Mouse (Mus musculus): Measurements from ENCODE around the gene Rasgrp2. TPM values are rescaled to one million over a fixed set of nuclear protein-coding genes. Genes with fewer than 3 reads are reported as not detected.

The Rasgrp2 gene
- total RNA-seq, 4 experiments from 2014 or later: 35.0 to 44.1 (median 40.9) TPM

GRCm38 (mm10) chr19:6382323-6382924, 16.7 kb upstream of the Rasgrp2 start:
- DNase-seq (ENCODE audit: low spot score in 2 of 2): no peak

- no peak for DNase-seq (ENCODE audit: low spot score in 2 of 2)
Measured at GRCm38 (mm10) chr19:6383470-6383869, 15.7 kb upstream of the Rasgrp2 start.

GRCm38 (mm10) chr19:6384128-6384527, 15.0 kb upstream of the Rasgrp2 start, which contains the start of gene Pygm:
Gene Pygm (plus strand): TSS chr19:6384399.
- DNase-seq (ENCODE audit: low spot score in 2 of 2): no peak

- no peak for DNase-seq (ENCODE audit: low spot score in 2 of 2)
Measured at GRCm38 (mm10) chr19:6384954-6385353, 14.2 kb upstream of the Rasgrp2 start.

- no peak for DNase-seq (ENCODE audit: low spot score in 2 of 2)
Measured at GRCm38 (mm10) chr19:6385419-6385818, 13.7 kb upstream of the Rasgrp2 start.

GRCm38 (mm10) chr19:6385821-6386220, 13.3 kb upstream of the Rasgrp2 start:
- no peak for DNase-seq (ENCODE audit: low spot score in 2 of 2)

GRCm38 (mm10) chr19:6386234-6386633, 12.9 kb upstream of the Rasgrp2 start:
- DNase-seq (ENCODE audit: low spot score in 2 of 2): no peak

GRCm38 (mm10) chr19:6388006-6388405, 11.1 kb upstream of the Rasgrp2 start:
- DNase-seq (ENCODE audit: low spot score in 2 of 2): no peak

- no peak for DNase-seq (ENCODE audit: low spot score in 2 of 2)
Measured at GRCm38 (mm10) chr19:6389803-6390202, 9.3 kb upstream of the Rasgrp2 start.

- no peak for DNase-seq (ENCODE audit: low spot score in 2 of 2)
Measured at GRCm38 (mm10) chr19:6390251-6390650, 8.9 kb upstream of the Rasgrp2 start.

GRCm38 (mm10) chr19:6392743-6393393, 6.3 kb upstream of the Rasgrp2 start:
- DNase-seq (ENCODE audit: low spot score in 2 of 2): no peak

- no peak for DNase-seq (ENCODE audit: low spot score in 2 of 2)
Measured at GRCm38 (mm10) chr19:6393637-6394036, 5.5 kb upstream of the Rasgrp2 start.

GRCm38 (mm10) chr19:6396237-6396636, 2.9 kb upstream of the Rasgrp2 start:
- DNase-seq (ENCODE audit: low spot score in 2 of 2): no peak

- no peak for DNase-seq (ENCODE audit: low spot score in 2 of 2)
Measured at GRCm38 (mm10) chr19:6397582-6398249, 1.4 kb upstream of the Rasgrp2 start.

- no peak for DNase-seq (ENCODE audit: low spot score in 2 of 2)
Measured at GRCm38 (mm10) chr19:6398447-6399284, 474 bp upstream of the Rasgrp2 start.

- no peak for DNase-seq (ENCODE audit: low spot score in 2 of 2)
Measured at GRCm38 (mm10) chr19:6400096-6401086, 1.3 kb downstream of the Rasgrp2 start.

- no peak for DNase-seq (ENCODE audit: low spot score in 2 of 2)
Measured at GRCm38 (mm10) chr19:6401131-6401815, 2.1 kb downstream of the Rasgrp2 start.

- DNase-seq (ENCODE audit: low spot score in 2 of 2): no peak
Measured at GRCm38 (mm10) chr19:6401951-6402350, 2.8 kb downstream of the Rasgrp2 start.

GRCm38 (mm10) chr19:6403869-6404268, 4.7 kb downstream of the Rasgrp2 start:
- DNase-seq (ENCODE audit: low spot score in 2 of 2): no peak

- no peak for DNase-seq (ENCODE audit: low spot score in 2 of 2)
Measured at GRCm38 (mm10) chr19:6405433-6405832, 6.3 kb downstream of the Rasgrp2 start.

All from layer of hippocampus, adult 8-10 months (tissue).